Mouse (Mus musculus) embryonic facial prominence, embryonic 10.5 days (tissue): ENCODE results near the gene Gm38394. TPM values are rescaled to one million over a fixed set of nuclear protein-coding genes. Genes with fewer than 3 reads are reported as not detected.
"Not testable (repeated sequence)": the region's sequence is repeated elsewhere in the genome, so short reads cannot be mapped to it uniquely, and the experiment has no call there.

Experiments
- DNase-seq: peaks from one replicate; pipeline ENCODE4 v3.0.0-alpha.2; 2017; ENCODE audit warnings: low spot score
- H3K27ac ChIP-seq: fragments of 300-500 bp; sonication (generic); replicated peaks from 2 replicates; pipeline ENCODE4 v1.5.1; 2016; ENCODE audit warnings: mild to moderate bottlenecking
- H3K27me3 ChIP-seq: fragments of 300-500 bp; sonication (generic); replicated peaks from 2 replicates; pipeline ENCODE4 v1.6.1; 2016; ENCODE audit warnings: low read depth, mild to moderate bottlenecking; ENCODE audit not compliant: poor library complexity, severe bottlenecking
- H3K36me3 ChIP-seq: fragments of 300-500 bp; sonication (generic); replicated peaks from 2 replicates; pipeline ENCODE4 v1.6.1; 2016; ENCODE audit warnings: mild to moderate bottlenecking, moderate library complexity
- H3K4me1 ChIP-seq: fragments of 300-500 bp; sonication (generic); 2 replicates; pipeline ENCODE4 v1.6.1; 2016
- H3K4me3 ChIP-seq: fragments of 300-500 bp; sonication (generic); 2 replicates; pipeline ENCODE4 v1.5.1; 2016; ENCODE audit warnings: mild to moderate bottlenecking, moderate library complexity
- H3K9me3 ChIP-seq: fragments of 300-500 bp; sonication (generic); 2 replicates; pipeline ENCODE4 v1.6.1; 2016; ENCODE audit warnings: mild to moderate bottlenecking
- WGBS: fragments of 180-500 bp; shearing (Covaris S2); methylation state at CpG from one replicate; pipeline ENCODE4 v1.1.7; 2016; 5-methylcytosine and 5-hydroxymethylcytosine counted together
- polyA plus RNA-seq: library from polyadenylated mRNA; unstranded; fragments of >200 nt; fragmentation: Nextera tagmentation; extraction: Ambion mirVana; gene quantifications from 2 replicates; pipeline ENCODE4 v1.2.1, GENCODE M21; 2016

Gm38394 gene
- polyA plus RNA-seq: 5.0 and 6.3 TPM in 2 replicates

DNA sequence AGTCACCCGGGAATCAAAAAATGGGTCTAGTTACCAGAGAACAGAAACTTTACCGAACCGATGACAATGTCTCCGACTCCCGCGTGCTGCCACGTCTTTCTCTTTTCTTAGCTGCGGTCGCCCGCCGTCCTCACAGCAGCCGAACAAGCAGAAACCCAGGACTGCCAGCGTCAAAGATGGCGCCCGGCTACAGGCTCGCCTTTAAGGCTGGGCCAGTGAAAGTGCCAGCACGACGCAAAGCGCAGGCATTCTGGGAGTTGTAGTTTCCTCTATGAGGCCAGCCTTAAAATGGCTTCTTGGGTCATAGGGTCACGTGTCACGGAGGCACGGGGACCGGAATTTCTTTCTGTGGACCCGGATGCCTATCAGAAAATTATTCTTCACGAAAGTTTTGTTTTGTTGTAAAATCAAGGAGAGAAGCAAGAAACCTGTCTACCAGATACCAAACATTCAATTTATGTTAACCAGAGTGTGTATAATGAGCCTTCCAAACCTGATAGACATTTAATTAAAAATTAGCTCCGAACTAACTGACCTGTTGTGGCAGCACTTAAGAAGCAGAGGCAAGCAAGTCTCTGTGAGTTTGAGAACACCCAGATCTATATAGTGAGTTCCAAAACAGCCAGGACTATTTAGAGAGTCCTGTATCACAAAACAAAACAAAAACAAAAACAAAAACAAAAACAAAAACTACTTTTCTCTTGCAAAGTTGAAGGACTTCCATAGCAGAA, at the start of gene Gm38394:
Gene Gm38394 (minus strand): TSS at position 116 of the 731 bp plus-strand sequence.
- DNase-seq: peak; percentile 93
- Histone ChIP-seq H3K4me3 (peak within 1 kb of the TSS; percentile 89), H3K4me1 (peaks cover 31% of the 10 kb centered on the region), H3K27ac (peak within 1 kb of the TSS; percentile 98), H3K27me3 (no peaks in the 10 kb centered on the region), H3K36me3 (peaks cover 33% of the 10 kb centered on the region), H3K9me3 (no peaks in the 10 kb centered on the region)
- WGBS: 3% methylated on average over 26 of the region's 26 CpGs

DNA sequence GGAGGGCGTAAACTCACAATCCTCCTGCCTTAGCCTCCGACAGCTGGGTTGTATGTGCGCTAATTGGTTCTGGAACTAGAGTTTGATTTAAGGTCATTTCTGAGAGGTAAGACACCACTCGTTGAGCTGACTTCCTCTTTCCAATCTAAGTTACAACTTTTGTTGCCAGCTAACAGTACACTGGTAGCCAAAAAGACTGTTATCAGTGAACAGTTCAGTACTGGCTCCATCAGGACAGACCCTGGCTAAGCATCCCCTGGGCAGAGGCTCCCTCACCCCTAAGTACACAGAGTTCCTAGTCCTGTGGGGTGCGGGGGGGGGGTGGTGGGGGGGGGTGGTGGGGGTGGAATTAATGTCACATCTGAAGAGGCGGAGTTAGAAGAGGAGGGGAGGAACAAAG, 49.8 kb upstream of the Gm38394 start:
- no peak overlapping the region; the same call in 1 of the 2 replicates for H3K27ac ChIP-seq
- H3K36me3 ChIP-seq: no peaks in the 10 kb centered on the region; the same call in 1 of the 2 replicates
- no peaks in the 10 kb centered on the region for H3K27me3 ChIP-seq
- DNase-seq: no peak
- H3K4me3 ChIP-seq: no peak overlapping the region
- peaks cover 59% of the 10 kb centered on the region for H3K4me1 ChIP-seq
- H3K9me3 ChIP-seq: no peaks in the 10 kb centered on the region
- 60% methylated on average over 6 of the region's 6 CpGs for WGBS

DNA sequence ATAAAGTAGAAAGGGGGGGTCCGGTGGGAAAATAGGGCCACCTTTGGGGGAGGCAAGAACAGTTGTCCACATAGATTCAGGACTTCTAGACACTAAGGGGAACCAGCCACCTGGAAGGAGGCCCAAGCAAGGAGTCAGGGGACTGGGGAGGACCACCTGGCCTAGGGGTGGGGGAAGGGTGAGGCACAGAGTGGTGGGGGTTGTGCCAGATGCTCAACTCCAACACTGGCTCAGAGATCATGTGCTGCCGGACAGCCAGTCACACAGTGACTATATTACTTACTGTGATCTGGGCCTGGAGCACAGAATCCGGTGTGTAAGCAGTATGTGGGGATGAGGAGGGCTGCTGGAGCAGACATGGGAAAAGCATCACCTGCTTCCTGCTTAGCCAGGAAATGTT, 48.2 kb upstream of the Gm38394 start:
- Histone ChIP-seq H3K27ac (peak overlapping the region; percentile 49), H3K4me3 (no peak overlapping the region), H3K9me3 (no peaks in the 10 kb centered on the region), H3K4me1 (peaks cover 56% of the 10 kb centered on the region), H3K27me3 (no peaks in the 10 kb centered on the region; the same call in 1 of the 2 replicates), H3K36me3 (peaks cover 3% of the 10 kb centered on the region; the same call in 1 of the 2 replicates)
- WGBS: 77% methylated on average over 3 of the region's 3 CpGs
- DNase-seq: peak; percentile 37

DNA sequence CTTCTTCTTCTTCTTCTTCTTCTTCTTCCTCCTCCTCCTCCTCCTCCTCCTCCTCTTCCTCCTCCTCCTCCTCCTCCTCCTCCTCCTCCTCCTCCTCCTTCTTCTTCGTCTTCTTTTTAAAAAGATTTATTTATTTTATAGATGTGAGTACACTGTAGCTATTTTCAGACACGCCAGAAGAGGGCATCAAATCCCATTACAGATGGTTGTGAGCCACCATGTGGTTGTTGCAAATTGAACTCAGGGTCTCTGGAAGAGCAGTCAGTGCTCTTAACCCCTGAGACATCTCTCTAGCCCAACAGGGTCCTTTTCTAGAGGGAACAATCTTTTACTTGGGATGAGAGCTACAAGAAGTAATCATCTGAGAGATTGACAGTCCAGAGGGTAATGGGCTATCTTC, 40.7 kb upstream of the Gm38394 start:
- H3K4me3 ChIP-seq, H3K27me3 ChIP-seq, H3K36me3 ChIP-seq, H3K27ac ChIP-seq, H3K9me3 ChIP-seq, H3K4me1 ChIP-seq, DNase-seq: not testable (repeated sequence)
- 21% methylated on average over 2 of the region's 2 CpGs for WGBS

DNA sequence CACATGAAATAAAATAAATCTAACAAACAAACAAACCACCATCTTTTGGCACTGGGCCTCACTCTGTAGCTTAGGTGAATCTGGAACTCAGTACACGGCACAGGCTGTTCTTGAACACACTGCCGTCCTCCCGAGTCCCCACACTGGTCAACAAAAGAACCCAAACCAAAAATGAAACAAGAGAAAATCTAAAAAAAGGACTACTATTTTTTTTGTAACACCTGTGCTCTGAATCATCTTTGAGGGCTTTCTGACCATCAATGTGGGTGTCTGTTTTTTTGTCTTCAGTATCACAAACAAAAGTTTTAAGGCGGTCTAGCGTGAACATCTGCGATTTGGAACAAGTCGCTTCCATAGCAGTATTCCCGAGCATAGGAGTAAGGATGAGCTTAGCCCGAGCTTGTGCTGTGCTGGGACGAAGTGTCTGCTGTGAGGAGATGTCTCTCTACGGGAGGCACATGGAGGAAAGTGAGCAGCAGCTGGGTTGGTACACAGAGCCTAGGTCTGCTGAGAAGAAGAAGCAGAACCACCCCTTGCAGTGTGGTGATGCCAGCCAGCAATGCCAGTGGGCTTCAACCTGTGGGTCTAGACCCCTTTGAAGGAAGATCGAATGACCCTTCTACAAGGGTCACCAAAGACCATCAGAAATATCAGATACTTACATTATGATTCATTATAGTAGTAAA, 37.0 kb upstream of the Gm38394 start:
- H3K36me3 ChIP-seq: no peaks in the 10 kb centered on the region
- no peak overlapping the region for H3K4me3 ChIP-seq
- no peak for DNase-seq
- 93% methylated on average over 12 of the region's 12 CpGs for WGBS
- H3K4me1 ChIP-seq: peaks cover 34% of the 10 kb centered on the region
- H3K27ac ChIP-seq: no peak overlapping the region
- H3K27me3 ChIP-seq: no peaks in the 10 kb centered on the region
- H3K9me3 ChIP-seq: no peaks in the 10 kb centered on the region

DNA sequence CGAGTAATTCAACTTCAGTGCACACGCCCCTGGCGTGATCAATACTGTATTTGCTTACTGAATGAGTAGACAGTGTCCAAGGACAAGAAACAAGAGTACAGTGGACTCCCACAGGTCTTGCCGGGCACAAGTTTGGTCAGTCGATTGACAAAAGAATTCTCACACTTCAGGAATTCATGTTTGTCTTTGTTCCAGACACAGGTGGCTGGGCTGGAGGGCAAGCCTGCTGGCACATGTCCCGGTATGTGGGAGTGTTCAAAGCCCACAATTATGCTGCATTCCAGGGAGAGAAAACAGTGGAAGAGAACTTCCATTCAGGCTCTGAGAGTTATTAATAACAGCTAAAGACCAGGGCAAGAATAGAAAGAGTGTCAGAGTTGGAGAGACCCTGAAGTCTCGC, 34.8 kb upstream of the Gm38394 start:
- Histone ChIP-seq H3K36me3 (no peaks in the 10 kb centered on the region), H3K27ac (peak overlapping the region; percentile 76), H3K27me3 (no peaks in the 10 kb centered on the region), H3K4me3 (no peak overlapping the region), H3K4me1 (peaks cover 34% of the 10 kb centered on the region), H3K9me3 (no peaks in the 10 kb centered on the region)
- 42% methylated on average over 7 of the region's 7 CpGs for WGBS
- DNase-seq: peak; percentile 59

DNA sequence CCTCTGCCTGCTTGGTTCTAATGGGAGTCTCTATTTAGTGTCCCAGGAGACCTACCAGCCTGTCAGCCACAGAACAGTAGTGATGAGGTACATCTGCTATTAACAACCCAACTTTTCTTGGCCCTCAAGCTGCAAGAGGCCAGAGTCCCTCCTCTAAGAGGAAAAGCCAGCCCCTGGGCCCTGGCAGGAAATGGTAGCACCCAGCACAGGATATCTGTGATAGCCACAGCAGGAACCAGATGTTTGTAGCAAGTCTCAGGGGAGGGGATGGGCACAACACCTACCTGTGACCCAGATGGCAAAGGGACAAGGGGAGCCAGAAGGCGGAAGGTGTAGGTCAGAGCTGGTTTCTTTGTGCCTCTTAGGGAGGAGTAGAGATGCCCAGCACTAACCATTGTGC, 33.8 kb upstream of the Gm38394 start:
- H3K4me3 ChIP-seq: no peak overlapping the region
- WGBS: 84% methylated on average over 1 of the region's 1 CpGs
- H3K27me3 ChIP-seq: no peaks in the 10 kb centered on the region
- peak; percentile 13 for DNase-seq
- no peaks in the 10 kb centered on the region for H3K36me3 ChIP-seq
- H3K27ac ChIP-seq: peak overlapping the region; percentile 76
- no peaks in the 10 kb centered on the region for H3K9me3 ChIP-seq
- H3K4me1 ChIP-seq: peaks cover 38% of the 10 kb centered on the region

DNA sequence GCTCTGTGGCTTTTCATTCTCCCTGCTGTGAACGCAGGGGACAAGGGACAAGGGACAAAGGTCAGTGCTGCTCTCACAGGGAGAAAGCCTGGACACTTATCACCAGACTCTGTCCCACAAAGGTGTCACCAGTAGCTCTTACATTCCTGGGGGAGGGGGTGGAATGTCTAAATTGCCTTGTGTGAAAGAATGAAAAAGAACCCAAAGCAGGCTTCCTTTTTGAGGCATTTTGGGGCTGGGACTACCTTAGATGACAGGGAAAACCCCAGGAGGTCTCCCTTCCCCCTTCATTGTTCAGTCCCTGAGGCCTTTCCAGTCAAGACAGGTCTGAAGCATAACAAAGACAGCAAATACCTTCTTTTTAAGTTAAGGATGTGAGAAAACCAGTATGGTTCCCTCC, 33.2 kb upstream of the Gm38394 start:
- Histone ChIP-seq H3K9me3 (no peaks in the 10 kb centered on the region), H3K36me3 (no peaks in the 10 kb centered on the region), H3K4me3 (no peak overlapping the region), H3K27me3 (no peaks in the 10 kb centered on the region), H3K27ac (peak overlapping the region; percentile 76), H3K4me1 (peaks cover 43% of the 10 kb centered on the region)
- 4% methylated on average over 1 of the region's 1 CpGs for WGBS
- DNase-seq: peak; percentile 32

DNA sequence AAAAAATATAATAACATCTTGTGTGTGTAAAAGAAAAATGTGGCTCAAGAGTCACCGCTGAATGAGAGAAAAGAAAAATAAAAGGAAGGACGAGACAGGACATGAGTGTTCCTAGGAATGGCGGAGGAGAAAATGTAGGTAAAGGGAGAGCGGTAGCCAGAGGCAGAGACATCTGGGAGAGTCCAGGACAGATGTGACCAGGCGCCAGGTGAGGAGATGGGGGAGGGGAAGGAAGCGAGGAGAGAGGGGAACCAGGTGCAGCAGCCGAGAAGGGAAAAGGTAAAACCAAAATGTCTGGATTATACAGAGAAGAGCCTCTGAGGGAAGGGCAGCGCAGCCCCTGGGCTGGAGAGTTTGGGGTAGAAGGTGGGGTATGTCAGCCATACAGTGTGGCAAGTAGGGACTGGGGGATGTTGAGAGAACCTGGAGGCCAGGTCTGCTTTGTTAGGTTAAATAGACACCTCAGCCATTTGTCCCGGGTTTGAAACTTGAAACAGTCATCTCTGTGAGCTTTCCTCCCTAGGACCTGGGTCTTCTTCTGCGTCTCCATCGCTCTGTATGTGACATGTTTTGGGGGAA, 32.5 kb upstream of the Gm38394 start:
- no peaks in the 10 kb centered on the region for H3K9me3 ChIP-seq
- peaks cover 45% of the 10 kb centered on the region for H3K4me1 ChIP-seq
- WGBS: 61% methylated on average over 11 of the region's 11 CpGs
- no peaks in the 10 kb centered on the region for H3K36me3 ChIP-seq
- no peaks in the 10 kb centered on the region for H3K27me3 ChIP-seq
- no peak for DNase-seq
- H3K27ac ChIP-seq: peak overlapping the region; percentile 76
- no peak overlapping the region for H3K4me3 ChIP-seq

DNA sequence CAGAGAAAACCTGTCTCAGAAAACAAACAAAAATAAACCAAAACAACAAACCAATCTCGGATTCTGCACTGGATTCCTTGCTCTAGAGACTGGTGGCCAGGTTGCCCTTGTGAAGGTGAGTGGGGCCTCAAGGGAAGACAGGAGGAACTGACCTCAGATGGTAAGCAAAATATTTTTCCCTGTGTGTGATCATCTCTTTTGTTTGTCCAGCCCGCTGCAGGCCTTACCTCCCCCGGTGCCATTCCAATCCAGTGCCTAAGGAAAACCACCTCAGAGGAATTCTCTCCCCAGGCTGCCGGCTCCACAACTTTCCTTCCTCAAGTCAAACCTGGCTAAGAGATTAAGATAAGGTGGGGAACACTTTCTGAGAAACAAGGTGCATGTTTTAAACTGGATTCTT, 31.1 kb upstream of the Gm38394 start:
- no peaks in the 10 kb centered on the region for H3K9me3 ChIP-seq
- no peaks in the 10 kb centered on the region for H3K36me3 ChIP-seq
- H3K27ac ChIP-seq: no peak overlapping the region; the same call in 1 of the 2 replicates
- H3K4me3 ChIP-seq: no peak overlapping the region
- H3K27me3 ChIP-seq: no peaks in the 10 kb centered on the region
- H3K4me1 ChIP-seq: peaks cover 47% of the 10 kb centered on the region
- 40% methylated on average over 4 of the region's 4 CpGs for WGBS
- DNase-seq: no peak

DNA sequence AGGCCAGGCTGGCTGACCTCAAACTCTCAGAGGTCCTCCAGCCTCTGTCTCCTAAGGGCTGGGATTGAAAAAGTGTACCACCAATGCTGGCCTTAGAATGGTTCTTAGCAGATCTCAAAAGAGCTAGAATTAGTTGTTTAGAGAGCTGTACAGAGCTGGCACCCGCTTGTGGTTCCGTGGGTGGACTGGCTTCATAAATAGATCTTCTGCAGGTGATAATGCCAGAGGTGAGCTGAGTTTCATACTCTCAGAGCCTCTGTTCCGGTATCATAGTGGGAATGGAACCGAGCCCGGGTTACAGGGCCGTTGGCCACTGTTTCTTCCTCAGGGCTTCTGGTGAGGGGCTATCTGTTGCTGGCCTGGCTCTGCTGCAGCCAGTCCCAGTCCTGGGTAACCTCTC, 29.9 kb upstream of the Gm38394 start:
- H3K36me3 ChIP-seq: no peaks in the 10 kb centered on the region
- H3K27ac ChIP-seq: 0 out of 2 replicates have a peak overlapping the region, but pooled peaks have one; percentile 30
- no peak for DNase-seq
- no peaks in the 10 kb centered on the region for H3K27me3 ChIP-seq
- H3K4me1 ChIP-seq: peaks cover 40% of the 10 kb centered on the region
- no peak overlapping the region for H3K4me3 ChIP-seq
- WGBS: 95% methylated on average over 6 of the region's 6 CpGs
- H3K9me3 ChIP-seq: no peaks in the 10 kb centered on the region

DNA sequence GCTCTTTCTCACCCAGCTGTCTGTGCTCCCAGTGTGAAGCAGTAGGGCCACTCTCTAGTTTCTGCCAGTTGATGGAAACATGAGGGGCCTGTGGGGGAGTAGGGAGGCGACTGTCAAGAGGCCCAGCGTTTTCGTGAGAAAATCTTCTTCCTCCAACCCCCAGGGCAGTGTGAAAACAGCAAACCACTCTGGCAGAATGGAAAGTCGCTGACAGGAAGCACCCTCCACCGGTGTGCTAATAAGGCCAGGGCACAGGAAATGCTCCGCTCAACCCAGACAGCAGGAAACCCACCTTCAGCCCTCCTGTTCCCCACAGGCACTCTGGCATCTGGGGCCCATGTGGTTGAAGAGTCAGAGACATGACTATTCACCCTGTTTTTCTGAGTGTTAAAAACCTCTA, 28.8 kb upstream of the Gm38394 start, which contains the start of gene Lax1:
Gene Lax1 (minus strand): TSS at position 212 of the 400 bp plus-strand sequence.
- DNase-seq: no peak
- no peaks in the 10 kb centered on the region for H3K9me3 ChIP-seq
- H3K27me3 ChIP-seq: no peaks in the 10 kb centered on the region
- H3K27ac ChIP-seq: peak within 1 kb of the TSS; percentile 32
- WGBS: 23% methylated on average over 6 of the region's 6 CpGs
- H3K4me3 ChIP-seq: no peak within 1 kb of the TSS
- H3K4me1 ChIP-seq: peaks cover 28% of the 10 kb centered on the region
- no peaks in the 10 kb centered on the region for H3K36me3 ChIP-seq
